14 mouse cellular contexts compared by ENCODE assay signal in the genomic region with DNA sequence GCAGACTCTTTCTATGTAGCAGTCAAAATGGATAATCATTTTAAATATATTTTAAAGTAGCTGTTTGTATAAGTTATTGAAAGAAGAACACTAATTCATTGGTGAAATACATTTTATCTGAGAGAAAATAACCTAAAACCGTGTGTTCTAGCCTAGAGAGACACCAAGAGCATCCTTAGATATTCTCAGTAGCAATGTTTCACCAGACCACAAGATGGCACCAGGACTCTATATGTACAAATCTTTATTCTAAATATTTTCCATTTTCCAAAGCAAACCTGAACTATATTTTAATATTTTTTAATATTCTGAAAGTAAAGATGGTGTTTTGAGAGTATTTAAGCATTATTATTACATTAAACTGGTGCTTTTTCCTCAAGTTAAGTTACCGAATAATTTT. TPM values are rescaled to one million over a fixed set of nuclear protein-coding genes. Genes with fewer than 3 reads are reported as not detected.
A peak's percentile ranks its signal among the peaks of the same experiment; 100 is the strongest.
DNase-seq lines count a peak whose midpoint lies in the region; ATAC-seq and TF ChIP-seq lines count a peak whose summit lies in the region.
"Had no signal": no experiment of that assay in that cellular context is flagged by ENCODE, and none has a peak within 500 bp of the region (broad histone marks: within the 10 kb centered on the region; RNA-seq: fewer than 3 reads in every experiment).

No protein-coding gene starts in this region.

- no peak overlapping the region for H3K4me2 ChIP-seq in CH12.LX (ENCODE audit: insufficient read depth, low read depth, poor library complexity, severe bottlenecking)
- H3K4me2 ChIP-seq: heart, embryonic 15.5 days; midbrain, embryonic 13.5 days; neural tube, embryonic 13.5 days had no signal

- no peaks in the 10 kb centered on the region for H3K36me3 ChIP-seq in CH12.LX (replicated peaks in 1 of 2; ENCODE audit: control insufficient read depth in 1 of 2, insufficient read depth in 1 of 2, low read length in 1 of 2)
- H3K36me3 ChIP-seq: heart, embryonic 15.5 days; midbrain, embryonic 13.5 days; neural tube, embryonic 13.5 days had no signal

- TF ChIP-seq POLR2A in CH12.LX (IDR thresholded peaks at IDR 0.05; ENCODE audit: low read depth, low read length): no peak
- TF ChIP-seq POLR2A in brain, embryonic 14.5 days (IDR thresholded peaks at IDR 0.05; ENCODE audit: borderline replicate concordance, extremely low read depth, insufficient read depth, insufficient read length, poor library complexity, severe bottlenecking): no peak

- dilution Hi-C loops in CH12.LX (cut with MboI; ENCODE audit: extremely low pct_ligation_motif_present, extremely low pct_unique_long_range_greater_than_20kb, low sequenced_read_pairs): no loop called here

- no peak overlapping the region for H3K27ac ChIP-seq in left cerebral cortex, adult 2 months
- H3K27ac ChIP-seq in CH12.LX (ENCODE audit: insufficient read depth, low read depth): no peak overlapping the region
- H3K27ac ChIP-seq: heart, embryonic 15.5 days; midbrain, embryonic 13.5 days; neural tube, embryonic 13.5 days had no signal

- intact Hi-C loops in left cerebral cortex, adult 2 months (cut with DNase I): loop anchor here (5.0 kb wide), 1 partner anchor 39 kb away; no protein-coding TSS in a partner anchor

- in situ Hi-C loops in CH12.LX (cut with MboI; ENCODE audit: low pct_ligation_motif_present, low pct_unique_long_range_greater_than_20kb, low sequenced_read_pairs): no loop called here

- no peaks in the 10 kb centered on the region for H3K4me1 ChIP-seq in CH12.LX (ENCODE audit: control insufficient read depth in 1 of 2, insufficient read depth in 2 of 2)
- H3K4me1 ChIP-seq: heart, embryonic 15.5 days; midbrain, embryonic 13.5 days; neural tube, embryonic 13.5 days had no signal

- no peak for TF ChIP-seq EP300 in CH12.LX (IDR thresholded peaks at IDR 0.05; ENCODE audit: low read length)

- H3K9ac ChIP-seq in CH12.LX (ENCODE audit: insufficient read depth, low read depth): no peak overlapping the region
- H3K9ac ChIP-seq: heart, embryonic 15.5 days; midbrain, embryonic 13.5 days; neural tube, embryonic 13.5 days had no signal

- ATAC-seq in frontal cortex, adult (ENCODE audit: low TSS enrichment): peak; percentile 74; the same call in 1 of the 2 replicates
- ATAC-seq: midbrain, embryonic 13.5 days had no signal

- no peaks in the 10 kb centered on the region for H3K27me3 ChIP-seq in CH12.LX (replicated peaks)
- H3K27me3 ChIP-seq: heart, embryonic 15.5 days; midbrain, embryonic 13.5 days; neural tube, embryonic 13.5 days had no signal

- H3K9me3 ChIP-seq in CH12.LX (replicated peaks; ENCODE audit: low read length): peaks cover 24% of the 10 kb centered on the region
- H3K9me3 ChIP-seq: heart, embryonic 15.5 days; midbrain, embryonic 13.5 days; neural tube, embryonic 13.5 days had no signal

- TF ChIP-seq CTCF in left cerebral cortex, adult 2 months (IDR thresholded peaks at IDR 0.05): peak; percentile 67
- TF ChIP-seq CTCF in CH12.LX (conservative IDR thresholded peaks at IDR 0.05 in 1 of 2, IDR thresholded peaks at IDR 0.05 in 1 of 2; ENCODE audit: low read depth in 2 of 2, low read length in 2 of 2): peak in 1 of 2 experiments; percentile 33; a peak in 2 of 4 replicates
- 0 out of 2 replicates have a peak, but pooled peaks have one; percentile 8 for TF ChIP-seq CTCF in brain, embryonic 14.5 days (IDR thresholded peaks at IDR 0.05; ENCODE audit: borderline replicate concordance, extremely low read depth, insufficient read depth, insufficient read length)

- H3K4me3 ChIP-seq in left cerebral cortex, adult 2 months: no peak overlapping the region
- H3K4me3 ChIP-seq in CH12.LX (replicated peaks in 1 of 3; ENCODE audit: low read depth in 2 of 3, low read length in 2 of 3, poor library complexity in 1 of 3): no peak overlapping the region
- H3K4me3 ChIP-seq: heart, embryonic 15.5 days; midbrain, embryonic 13.5 days; neural tube, embryonic 13.5 days had no signal

- peak; percentile 25 for TF ChIP-seq RAD21 in CH12.LX (IDR thresholded peaks at IDR 0.05; ENCODE audit: low read depth, low read length)

- DNase-seq in frontal cortex, postnatal 10 days (ENCODE audit: low spot score in 2 of 2): no peak
- no peak for DNase-seq in left cerebral cortex, adult 2 months (ENCODE audit: extremely low spot score in 1 of 2, low spot score in 2 of 2)
- DNase-seq in left cerebral cortex, adult 9 months (ENCODE audit: low spot score in 2 of 2): no peak
- DNase-seq in CH12.LX (ENCODE audit: extremely low read depth): no peak
- peak; percentile 52 for DNase-seq in brain, embryonic 14.5 days (ENCODE audit: low read depth)
- no peak for DNase-seq in thymus, postnatal 25 days
- no peak for DNase-seq in right cerebral cortex, postnatal 4 days
- DNase-seq: gastrocnemius, postnatal 14 days had no signal

- H3K79me2 ChIP-seq in CH12.LX (replicated peaks; ENCODE audit: control insufficient read depth, extremely low read depth, insufficient read depth, poor library complexity, severe bottlenecking): no peaks in the 10 kb centered on the region

TF ChIP-seq in CH12.LX, 34 proteins besides CTCF, POLR2A, EP300 and RAD21:
- TF ChIP-seq MAFK (IDR thresholded peaks at IDR 0.05; ENCODE audit: insufficient replicate concordance, low read length) (no peak), E2F4 (IDR thresholded peaks at IDR 0.05; ENCODE audit: insufficient replicate concordance, low read depth, low read length) (no peak), MYC (IDR thresholded peaks at IDR 0.05; ENCODE audit: low read depth, low read length) (no peak), ZMIZ1 (IDR thresholded peaks at IDR 0.05; ENCODE audit: low read depth, low read length) (no peak), SMC3 (IDR thresholded peaks at IDR 0.05; ENCODE audit: low read depth, low read length) (no peak), ELF1 (IDR thresholded peaks at IDR 0.05; ENCODE audit: low read depth, low read length) (no peak), ZNF384 (IDR thresholded peaks at IDR 0.05; ENCODE audit: low read depth, low read length) (no peak)
TF ChIP-seq in CH12.LX: peak in this region for 0.

RNA-seq across cellular contexts. Expression of gene Rergl, which starts 36.7 kb away (rescaled TPM):
- not detected for total RNA-seq in left cerebral cortex, adult 2 months (2021)
- not detected in 2 replicates for total RNA-seq in CH12.LX (2012; rRNA removed)
- not detected in 2 replicates for total RNA-seq in CH12.LX (2014; rRNA removed)
- polyA plus RNA-seq in CH12.LX (2012; ENCODE audit: insufficient read length, low read depth): not detected in 2 replicates
- not detected in 2 replicates for polyA plus RNA-seq in brain, embryonic 14.5 days (2012; rRNA removed)
- total RNA-seq: layer of hippocampus, adult 18-20 months had no signal
- polyA plus RNA-seq: heart, embryonic 15.5 days; limb, embryonic 11.5 days; midbrain, embryonic 13.5 days; neural tube, embryonic 13.5 days had no signal

RNA-seq across cellular contexts. Expression of gene Pik3c2g, which starts 48.6 kb away (rescaled TPM):
- under 1 TPM in 1 of 2 experiments, not detected in 1; 0.16 TPM for total RNA-seq in left cerebral cortex, adult 2 months (2021)
- not detected in 2 replicates for total RNA-seq in CH12.LX (2012; rRNA removed)
- not detected in 2 replicates for total RNA-seq in CH12.LX (2014; rRNA removed)
- not detected in 2 replicates for polyA plus RNA-seq in CH12.LX (2012; ENCODE audit: insufficient read length, low read depth)
- polyA plus RNA-seq in brain, embryonic 14.5 days (2012; rRNA removed): 0.09 and 0.36 TPM in 2 replicates
